Mouse (Mus musculus) forebrain, embryonic 10.5 days (tissue): ENCODE data around the gene Hemgn. TPM values are rescaled to one million over a fixed set of nuclear protein-coding genes. Genes with fewer than 3 reads are reported as not detected.

Experiments
- DNase-seq: peaks from one replicate; pipeline ENCODE4 v3.0.0-alpha.2; 2017; ENCODE audit warnings: low spot score; ENCODE audit errors: extremely low spot score
- H3K27ac ChIP-seq: fragments of 300-500 bp; sonication (generic); 2 replicates; pipeline ENCODE4 v1.5.1; 2016; ENCODE audit warnings: mild to moderate bottlenecking
- H3K27me3 ChIP-seq: fragments of 300-500 bp; sonication (generic); 2 replicates; pipeline ENCODE4 v1.6.1; 2016; ENCODE audit warnings: mild to moderate bottlenecking; ENCODE audit not compliant: poor library complexity, severe bottlenecking
- H3K36me3 ChIP-seq: fragments of 300-500 bp; sonication (generic); replicated peaks from 2 replicates; pipeline ENCODE4 v1.6.1; 2016; ENCODE audit warnings: mild to moderate bottlenecking, moderate library complexity
- H3K4me1 ChIP-seq: fragments of 300-500 bp; sonication (generic); 2 replicates; pipeline ENCODE4 v1.6.1; 2016
- H3K4me3 ChIP-seq: fragments of 300-500 bp; sonication (generic); 2 replicates; pipeline ENCODE4 v1.5.1; 2016; ENCODE audit warnings: mild to moderate bottlenecking, moderate library complexity
- H3K9me3 ChIP-seq: fragments of 300-500 bp; sonication (generic); 2 replicates; pipeline ENCODE4 v1.6.1; 2016; ENCODE audit warnings: mild to moderate bottlenecking, moderate library complexity
- WGBS: fragments of 180-500 bp; shearing (Covaris S2); methylation state at CpG from one replicate; pipeline ENCODE4 v1.1.7; 2016; 5-methylcytosine and 5-hydroxymethylcytosine counted together
- polyA plus RNA-seq: library from polyadenylated mRNA; unstranded; fragments of >200 nt; fragmentation: Nextera tagmentation; extraction: Ambion mirVana; gene quantifications from 2 replicates; pipeline ENCODE4 v1.2.1, GENCODE M21; 2016

Gene Hemgn
- polyA plus RNA-seq, 1 experiment from 2014 or later = 19.7 TPM

GRCm38 (mm10) chr4:46404042-46404795, 9.1 kb downstream of the Hemgn start:
- Histone ChIP-seq H3K27ac (peak overlapping the region; percentile 56), H3K27me3 (no peaks in the 10 kb centered on the region), H3K36me3 (no peaks in the 10 kb centered on the region), H3K4me3 (0 out of 2 replicates have a peak overlapping the region, but pooled peaks have one; percentile 12), H3K4me1 (no peaks in the 10 kb centered on the region), H3K9me3 (peaks cover 2% of the 10 kb centered on the region; the same call in 1 of the 2 replicates)
- WGBS = 79% methylated on average over 6 of the region's 6 CpGs
- no peak for DNase-seq

DNA sequence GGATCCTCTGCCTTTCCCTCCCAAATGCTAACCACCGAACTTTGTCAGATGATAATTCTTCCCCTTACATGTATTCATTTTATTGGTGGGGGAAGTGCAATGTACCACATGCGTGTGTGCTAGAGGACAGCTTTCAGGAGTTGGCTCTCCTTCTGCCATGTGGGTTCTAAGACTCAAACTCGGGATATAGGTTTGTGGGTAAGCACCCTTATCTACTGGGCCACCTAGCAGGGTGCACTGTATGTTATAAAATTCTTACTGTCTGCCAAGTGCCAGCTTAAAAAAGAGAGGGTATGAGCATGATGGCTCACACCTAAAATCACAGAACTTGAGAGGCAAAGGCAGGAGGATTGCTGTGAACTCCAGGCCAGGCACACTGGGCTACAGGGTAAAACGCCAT, 14.5 kb downstream of the Hemgn start:
- H3K27ac ChIP-seq = no peak overlapping the region
- DNase-seq = no peak
- H3K4me3 ChIP-seq = no peak overlapping the region
- peaks cover 2% of the 10 kb centered on the region; the same call in 1 of the 2 replicates for H3K9me3 ChIP-seq
- 88% methylated on average over 4 of the region's 4 CpGs for WGBS
- H3K27me3 ChIP-seq = peaks cover 7% of the 10 kb centered on the region; the same call in 1 of the 2 replicates
- H3K4me1 ChIP-seq = no peaks in the 10 kb centered on the region
- H3K36me3 ChIP-seq = no peaks in the 10 kb centered on the region

DNA sequence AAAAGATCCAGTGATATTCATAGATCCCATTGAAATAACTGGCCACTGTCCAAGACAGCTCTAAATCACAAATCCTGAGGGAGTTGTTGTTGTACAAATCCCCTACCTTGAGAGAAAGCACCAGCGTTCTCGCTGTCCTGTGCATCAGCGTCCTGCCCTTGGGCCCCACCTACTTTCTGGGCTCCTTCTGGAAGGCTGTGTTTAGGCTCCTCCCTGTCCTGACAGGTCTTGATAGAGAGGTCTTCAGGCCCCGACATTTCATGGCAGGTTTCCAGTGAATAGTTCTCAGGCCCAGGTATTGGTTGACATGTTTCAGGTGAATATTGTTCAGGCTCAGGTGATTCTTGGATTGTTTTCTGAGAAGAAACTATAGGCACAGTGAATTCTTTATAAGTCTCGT, 17.6 kb downstream of the Hemgn start:
- Histone ChIP-seq H3K27ac (no peak overlapping the region), H3K27me3 (peaks cover 7% of the 10 kb centered on the region; the same call in 1 of the 2 replicates), H3K4me1 (0 out of 2 replicates have a peak, but pooled peaks cover under 1% of the 10 kb centered on the region), H3K36me3 (no peaks in the 10 kb centered on the region), H3K4me3 (no peak overlapping the region), H3K9me3 (peaks cover 2% of the 10 kb centered on the region; the same call in 1 of the 2 replicates)
- DNase-seq = no peak
- 41% methylated on average over 5 of the region's 5 CpGs for WGBS

- DNase-seq = no peak
- Histone ChIP-seq H3K4me1 (peaks cover 9% of the 10 kb centered on the region; the same call in 1 of the 2 replicates), H3K27me3 (peaks cover 7% of the 10 kb centered on the region; the same call in 1 of the 2 replicates), H3K9me3 (no peaks in the 10 kb centered on the region), H3K4me3 (no peak overlapping the region), H3K27ac (no peak overlapping the region), H3K36me3 (no peaks in the 10 kb centered on the region)
- WGBS = 68% methylated on average over 2 of the region's 2 CpGs
Measured at GRCm38 (mm10) chr4:46394388-46394787, 18.9 kb downstream of the Hemgn start.

DNA sequence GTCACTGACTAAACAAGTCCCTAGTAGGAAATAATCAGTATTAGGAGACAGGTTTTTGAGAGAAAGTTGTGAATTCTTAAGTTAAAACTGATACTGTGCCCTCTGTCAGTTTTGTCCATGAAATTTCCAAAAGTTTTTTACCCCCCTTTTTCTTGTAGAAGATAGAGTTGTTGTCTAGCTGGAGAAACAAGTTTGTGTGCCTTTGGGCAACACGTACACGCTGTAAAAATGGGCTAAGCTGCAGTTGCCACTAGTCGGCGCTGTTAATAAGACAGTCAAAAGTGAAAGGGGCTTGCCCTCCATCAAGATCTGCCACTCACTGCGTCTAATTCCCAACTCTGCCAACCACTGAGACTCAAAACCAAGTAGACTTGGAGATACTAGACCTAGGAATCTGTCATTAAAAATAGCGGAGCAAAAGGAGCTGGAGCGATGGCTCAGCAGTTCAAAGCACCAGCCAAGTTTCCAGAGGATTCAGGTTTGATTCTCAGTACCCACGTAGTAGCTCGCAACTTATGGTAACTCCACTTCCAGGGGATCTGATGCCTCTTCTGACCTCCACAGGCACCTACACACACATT, 22.8 kb downstream of the Hemgn start:
- Histone ChIP-seq H3K27ac (peak overlapping the region; percentile 99), H3K4me3 (peak overlapping the region; percentile 71)
- 23% methylated on average over 9 of the region's 9 CpGs for WGBS

DNA sequence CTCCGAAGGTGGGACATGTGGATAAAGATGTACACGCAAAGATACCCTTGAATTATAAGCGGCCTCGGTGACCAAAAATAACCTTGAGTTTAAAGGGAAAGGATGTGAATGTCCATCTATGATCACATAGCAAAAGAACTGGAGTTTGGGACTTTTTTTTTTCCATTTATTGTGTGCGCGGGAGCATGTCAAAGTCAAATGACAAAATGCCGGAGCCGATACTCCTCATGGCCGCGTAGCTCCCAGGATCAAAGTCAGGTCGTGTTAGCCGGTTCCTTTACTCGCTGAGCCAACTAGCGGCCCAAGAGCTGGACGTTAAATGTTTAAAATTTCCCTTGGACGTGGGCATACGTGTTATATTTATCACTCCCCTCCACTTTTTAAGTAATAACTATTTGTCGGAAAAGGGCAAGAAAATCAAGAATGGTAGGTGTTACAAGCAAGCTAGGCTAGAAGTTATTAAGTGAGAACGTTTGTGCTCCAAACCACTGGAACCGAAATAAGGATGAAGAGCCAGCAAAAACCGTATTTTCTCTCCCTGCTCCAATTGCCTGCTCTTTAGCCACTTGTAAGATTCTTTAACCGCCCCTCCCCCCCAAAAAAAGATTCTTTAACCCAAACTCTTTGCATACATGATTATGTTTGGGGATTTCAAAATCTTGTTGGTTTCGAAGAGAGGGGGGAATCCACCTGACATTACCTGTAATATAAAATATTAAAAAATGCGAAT, 23.5 kb downstream of the Hemgn start:
- peak overlapping the region; percentile 71 for H3K4me3 ChIP-seq
- DNase-seq = peak; percentile 52
- 2% methylated on average over 24 of the region's 24 CpGs for WGBS
- H3K27me3 ChIP-seq = no peaks in the 10 kb centered on the region; the same call in 1 of the 2 replicates
- H3K36me3 ChIP-seq = peaks cover 27% of the 10 kb centered on the region
- peaks cover 12% of the 10 kb centered on the region for H3K4me1 ChIP-seq
- H3K9me3 ChIP-seq = no peaks in the 10 kb centered on the region
- peak overlapping the region; percentile 99 for H3K27ac ChIP-seq

More for the DNA sequence above, 22.8 kb downstream of the Hemgn start:
- Histone ChIP-seq H3K27me3 (no peaks in the 10 kb centered on the region; the same call in 1 of the 2 replicates), H3K9me3 (no peaks in the 10 kb centered on the region), H3K4me1 (peaks cover 12% of the 10 kb centered on the region), H3K36me3 (peaks cover 20% of the 10 kb centered on the region)
- peak; percentile 83 for DNase-seq

DNA sequence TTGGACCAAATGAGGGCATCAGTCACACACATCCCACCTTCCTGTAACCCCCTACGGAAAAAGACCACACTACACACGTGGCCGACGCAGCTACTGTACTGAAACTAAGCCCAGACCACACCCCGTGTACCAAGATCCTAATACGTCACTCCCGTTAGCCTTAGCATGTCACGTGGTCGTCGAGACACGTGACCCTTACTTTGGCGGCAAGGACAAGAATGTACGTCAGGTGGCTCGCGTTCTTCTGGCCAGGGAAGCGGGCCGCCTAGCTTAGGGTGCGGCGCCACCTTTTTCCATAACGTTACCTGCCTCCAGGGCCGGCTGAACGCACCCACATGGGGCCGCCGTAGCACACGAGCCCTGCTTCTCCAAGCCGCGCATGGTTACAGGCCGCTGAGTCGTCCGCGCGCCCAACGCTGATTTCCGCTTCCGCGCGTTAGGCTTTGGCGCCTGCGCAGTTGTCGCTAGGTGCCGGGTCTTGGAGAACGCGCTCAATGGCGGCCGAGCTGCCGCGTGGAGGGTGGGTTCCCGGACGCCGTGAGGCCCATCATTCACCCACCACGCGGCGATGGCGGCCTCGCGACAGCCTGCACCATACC, 24.2 kb downstream of the Hemgn start, which contains the start of gene Trmo:
TSS of gene Trmo (minus strand) at position 425 of the 599 bp plus-strand sequence.
- WGBS = under 1% methylated on average over 56 of the region's 56 CpGs
- Histone ChIP-seq H3K27me3 (no peaks in the 10 kb centered on the region; the same call in 1 of the 2 replicates), H3K36me3 (peaks cover 34% of the 10 kb centered on the region)

DNA sequence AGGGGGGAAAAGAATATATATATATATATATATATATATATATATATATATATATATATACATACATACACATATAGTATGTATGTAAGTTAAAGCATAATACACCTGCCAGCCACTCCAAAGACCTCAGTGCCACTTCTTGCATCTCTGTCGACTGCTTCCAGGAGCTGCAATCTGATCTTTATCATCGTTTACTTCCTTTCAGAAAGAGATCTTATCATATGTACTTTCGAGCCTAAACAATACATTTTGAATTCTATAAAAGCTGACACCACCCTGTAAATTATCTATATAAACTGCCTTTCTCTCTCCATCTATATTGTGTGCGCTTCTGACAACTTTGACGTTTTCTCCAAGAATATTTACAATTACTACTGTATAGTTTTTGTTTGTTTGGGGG, 24.8 kb downstream of the Hemgn start:
- Histone ChIP-seq H3K27me3 (no peaks in the 10 kb centered on the region; the same call in 1 of the 2 replicates), H3K36me3 (peaks cover 40% of the 10 kb centered on the region), H3K9me3 (no peaks in the 10 kb centered on the region), H3K4me1 (peaks cover 12% of the 10 kb centered on the region), H3K4me3 (peak overlapping the region; percentile 71), H3K27ac (peak overlapping the region; percentile 99)
- 54% methylated on average over 5 of the region's 5 CpGs for WGBS
- no peak for DNase-seq

More for the DNA sequence above, 24.2 kb downstream of the Hemgn start, which contains the start of gene Trmo:
- Histone ChIP-seq H3K4me3 (peak within 1 kb of the TSS; percentile 71), H3K9me3 (no peaks in the 10 kb centered on the region), H3K27ac (peak within 1 kb of the TSS; percentile 99), H3K4me1 (peaks cover 12% of the 10 kb centered on the region)
- DNase-seq = peak; percentile 96

DNA sequence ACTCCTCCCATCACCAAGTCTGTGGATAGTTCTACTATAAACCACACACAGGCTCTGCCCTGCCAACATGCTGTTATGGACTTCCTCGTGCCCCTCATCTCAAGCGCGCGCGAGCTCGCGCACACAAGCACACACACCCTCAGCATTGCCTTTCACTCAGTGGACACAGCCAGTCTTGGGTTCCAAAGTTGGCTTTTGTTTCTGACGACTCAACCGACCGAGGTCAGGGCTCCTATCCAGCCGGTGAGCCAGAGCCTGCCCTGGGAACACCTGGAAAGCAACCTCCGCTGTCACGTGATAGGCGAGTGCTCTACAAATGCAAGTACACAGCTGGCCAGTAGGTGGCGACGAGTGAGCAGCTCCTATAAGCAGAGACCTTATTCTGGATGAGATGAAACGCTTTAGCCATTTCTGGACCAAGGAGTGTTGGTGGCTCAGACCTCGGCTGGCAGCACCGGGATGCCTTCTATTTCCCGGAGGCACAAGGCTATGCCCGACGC, 38.4 kb downstream of the Hemgn start:
- peaks cover 23% of the 10 kb centered on the region for H3K4me1 ChIP-seq
- 22% methylated on average over 22 of the region's 22 CpGs for WGBS
- peak overlapping the region; percentile 76 for H3K27ac ChIP-seq
- H3K9me3 ChIP-seq = no peaks in the 10 kb centered on the region
- peak overlapping the region; percentile 49 for H3K4me3 ChIP-seq
- peaks cover 23% of the 10 kb centered on the region for H3K27me3 ChIP-seq
- H3K36me3 ChIP-seq = peaks cover 45% of the 10 kb centered on the region
- DNase-seq = peak; percentile 82

- 57% methylated on average over 6 of the region's 6 CpGs for WGBS
- Histone ChIP-seq H3K27me3 (peaks cover 28% of the 10 kb centered on the region), H3K36me3 (peaks cover 40% of the 10 kb centered on the region), H3K9me3 (no peaks in the 10 kb centered on the region), H3K4me1 (peaks cover 23% of the 10 kb centered on the region), H3K4me3 (peak overlapping the region; percentile 49), H3K27ac (no peak overlapping the region)
- DNase-seq = no peak
Measured at GRCm38 (mm10) chr4:46374455-46374854, 38.9 kb downstream of the Hemgn start.

GRCm38 (mm10) chr4:46371030-46371429, 42.3 kb downstream of the Hemgn start:
- H3K4me3 ChIP-seq = peak overlapping the region; percentile 32
- 5% methylated on average over 19 of the region's 19 CpGs for WGBS
- peak; percentile 42 for DNase-seq
- peaks cover 4% of the 10 kb centered on the region; the same call in 1 of the 2 replicates for H3K9me3 ChIP-seq
- H3K27me3 ChIP-seq = peaks cover 60% of the 10 kb centered on the region
- H3K36me3 ChIP-seq = peaks cover 6% of the 10 kb centered on the region
- peak overlapping the region; percentile 76 for H3K27ac ChIP-seq
- peaks cover 44% of the 10 kb centered on the region for H3K4me1 ChIP-seq

DNA sequence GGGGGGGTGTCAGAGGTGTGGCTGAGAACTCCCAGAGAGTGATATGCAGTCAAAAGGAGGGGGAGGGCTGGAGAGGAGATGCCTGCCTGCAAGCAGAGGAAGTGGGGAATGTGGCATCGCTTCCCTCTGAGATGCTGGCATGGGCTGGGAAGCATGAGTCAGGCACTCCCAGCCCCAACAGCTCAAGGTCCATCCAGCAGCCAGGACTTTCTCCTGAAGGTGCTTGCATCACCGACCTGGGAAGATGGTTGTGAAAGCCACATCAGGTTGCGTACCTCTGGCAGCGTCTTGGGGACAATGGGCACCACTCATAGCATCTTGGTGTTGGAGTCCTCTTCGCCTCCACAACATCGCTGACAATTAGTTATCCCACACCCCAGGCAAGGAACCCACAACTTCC, 42.9 kb downstream of the Hemgn start:
- H3K36me3 ChIP-seq = no peaks in the 10 kb centered on the region; the same call in 1 of the 2 replicates
- WGBS = 49% methylated on average over 6 of the region's 6 CpGs
- H3K4me3 ChIP-seq = no peak overlapping the region
- DNase-seq = no peak
- H3K4me1 ChIP-seq = peaks cover 44% of the 10 kb centered on the region
- H3K27me3 ChIP-seq = peaks cover 66% of the 10 kb centered on the region
- H3K9me3 ChIP-seq = peaks cover 4% of the 10 kb centered on the region; the same call in 1 of the 2 replicates
- 0 out of 2 replicates have a peak overlapping the region, but pooled peaks have one; percentile 76 for H3K27ac ChIP-seq
